Mouse (Mus musculus): Measurements from ENCODE around the gene Zfp507. TPM values are rescaled to one million over a fixed set of nuclear protein-coding genes. Genes with fewer than 3 reads are reported as not detected.

Zfp507 gene
- 5.3 TPM for polyA plus RNA-seq (2014; fragmentation: Illumina TruSeq; extraction: RNeasy Lipid Tissue Mini Kit (QIAGEN cat#74804); ENCODE audit: low replicate concordance)

GRCm38 (mm10) chr7:35802906-35803595, at the start of gene Zfp507:
TSS of gene Zfp507 (minus strand) at chr7:35803003.

GRCm38 (mm10) chr7:35754033-35754885, 48.5 kb downstream of the Zfp507 start, which contains the start of gene Dpy19l3:
TSS of gene Dpy19l3 (minus strand) at chr7:35754454.

Other genes with a start within 250 kb of the Zfp507 start
- gene Nudt19, start 246.7 kb downstream of the Zfp507 start, polyA plus RNA-seq (2014; fragmentation: Illumina TruSeq; extraction: RNeasy Lipid Tissue Mini Kit (QIAGEN cat#74804); ENCODE audit: low replicate concordance): 270 TPM
- gene Rgs9bp, start 217.4 kb downstream of the Zfp507 start, polyA plus RNA-seq (2014; fragmentation: Illumina TruSeq; extraction: RNeasy Lipid Tissue Mini Kit (QIAGEN cat#74804); ENCODE audit: low replicate concordance): not detected
- 4.5 TPM for gene Ankrd27, start 216.8 kb downstream of the Zfp507 start, polyA plus RNA-seq (2014; fragmentation: Illumina TruSeq; extraction: RNeasy Lipid Tissue Mini Kit (QIAGEN cat#74804); ENCODE audit: low replicate concordance)
- gene Pdcd5, start 155.5 kb downstream of the Zfp507 start, polyA plus RNA-seq (2014; fragmentation: Illumina TruSeq; extraction: RNeasy Lipid Tissue Mini Kit (QIAGEN cat#74804); ENCODE audit: low replicate concordance): 199 TPM
- gene Dpy19l3, start 48.5 kb downstream of the Zfp507 start, polyA plus RNA-seq (2014; fragmentation: Illumina TruSeq; extraction: RNeasy Lipid Tissue Mini Kit (QIAGEN cat#74804); ENCODE audit: low replicate concordance): 3.2 TPM